Mouse (Mus musculus): Measurements from ENCODE around the gene Cldn15. TPM values are rescaled to one million over a fixed set of nuclear protein-coding genes. Genes with fewer than 3 reads are reported as not detected.

The Cldn15 gene
- total and polyA plus RNA-seq, 3 experiments: 1.2 to 2.1 TPM; not detected in 1

DNA sequence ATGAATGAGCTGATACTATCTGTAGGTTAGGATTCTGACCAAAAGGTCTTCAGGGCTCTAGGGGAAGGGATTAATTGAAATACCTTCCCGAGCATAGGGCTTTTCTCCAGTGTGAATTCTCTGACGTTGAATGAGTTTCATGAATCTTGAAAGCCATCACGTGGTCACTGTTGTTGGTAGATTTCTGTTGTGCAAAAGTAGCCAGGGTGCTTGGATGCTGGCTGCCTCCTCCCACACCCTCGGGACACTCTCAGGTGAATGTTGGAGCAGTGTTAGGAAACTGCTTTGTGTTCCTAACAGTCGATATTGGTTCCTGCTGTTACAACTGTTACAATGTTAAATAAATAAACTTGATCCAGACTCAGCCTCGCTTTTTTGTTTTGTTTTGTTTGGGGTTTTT lies 29.7 kb upstream of the Cldn15 start:
- Histone ChIP-seq H3K4me3 (ENCODE audit: control insufficient read depth in 1 of 2, insufficient read depth in 1 of 2, low read depth in 2 of 2, low read length in 2 of 2) (no peak overlapping the region), H3K27me3 (ENCODE audit: control insufficient read depth in 1 of 2, insufficient read depth in 2 of 2, low read length in 2 of 2) (no peaks in the 10 kb centered on the region), H3K79me2 (ENCODE audit: control insufficient read depth, insufficient read depth, low read length, poor library complexity) (no peaks in the 10 kb centered on the region), H3K9ac (ENCODE audit: control insufficient read depth, low read depth, low read length, poor library complexity, severe bottlenecking) (no peak overlapping the region), H3K9me3 (replicated peaks; ENCODE audit: insufficient read depth, low read length) (no peaks in the 10 kb centered on the region), H3K27ac (ENCODE audit: control insufficient read depth, low read depth, low read length) (no peak overlapping the region), H3K36me3 (ENCODE audit: control insufficient read depth in 1 of 2, insufficient read depth in 2 of 2, low read length in 2 of 2) (no peaks in the 10 kb centered on the region; a peak in 2 of 4 replicates), H3K4me1 (ENCODE audit: control insufficient read depth in 1 of 2, insufficient read depth in 2 of 2, low read length in 2 of 2) (no peaks in the 10 kb centered on the region)
- no peak for DNase-seq (ENCODE audit: low read depth, low spot score)
- no peak for TF ChIP-seq MYB (IDR thresholded peaks at IDR 0.05; ENCODE audit: low read depth, low read length)
- TF ChIP-seq RCOR1 (IDR thresholded peaks at IDR 0.05; ENCODE audit: low read depth, low read length): no peak
- TF ChIP-seq POLR2AphosphoS2 (IDR thresholded peaks at IDR 0.05; ENCODE audit: low read length): no peak
- TF ChIP-seq GABPA (IDR thresholded peaks at IDR 0.05; ENCODE audit: low read depth, low read length): no peak
- TF ChIP-seq ELF1 (IDR thresholded peaks at IDR 0.05; ENCODE audit: low read depth, low read length): no peak
- TF ChIP-seq POLR2A (IDR thresholded peaks at IDR 0.05; ENCODE audit: control insufficient read depth in 1 of 2, insufficient read depth in 1 of 2, low read depth in 1 of 2, low read length in 2 of 2, poor library complexity in 1 of 2): no peak
- TF ChIP-seq MYC (IDR thresholded peaks at IDR 0.05; ENCODE audit: low read depth, low read length): no peak
- TF ChIP-seq POLR2AphosphoS5 (IDR thresholded peaks at IDR 0.05; ENCODE audit: borderline replicate concordance, low read depth, low read length): no peak

DNA sequence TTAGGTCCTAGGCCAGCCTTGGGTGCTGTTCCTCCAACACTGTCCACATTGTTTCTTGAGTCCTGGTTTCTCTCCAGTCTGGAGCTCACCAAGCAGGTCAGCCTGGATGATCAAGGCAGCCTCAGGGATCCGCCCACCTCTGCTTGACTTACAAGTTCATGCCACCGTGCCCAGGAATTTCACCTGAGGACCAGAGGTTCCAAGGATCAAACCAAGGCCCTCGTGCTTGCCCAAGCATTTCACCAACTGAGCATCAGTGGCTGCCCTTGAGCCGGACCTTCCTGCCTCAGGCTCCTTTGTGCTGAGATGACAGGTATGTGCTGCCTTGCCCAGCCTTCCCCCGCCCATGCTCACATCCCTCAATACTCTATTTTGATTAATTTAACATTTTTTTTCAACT lies 28.8 kb upstream of the Cldn15 start:
- Histone ChIP-seq H3K36me3 (ENCODE audit: control insufficient read depth in 1 of 2, insufficient read depth in 2 of 2, low read length in 2 of 2) (no peaks in the 10 kb centered on the region; a peak in 2 of 4 replicates), H3K27ac (ENCODE audit: control insufficient read depth, low read depth, low read length) (no peak overlapping the region), H3K4me3 (ENCODE audit: control insufficient read depth in 1 of 2, insufficient read depth in 1 of 2, low read depth in 2 of 2, low read length in 2 of 2) (no peak overlapping the region), H3K4me1 (ENCODE audit: control insufficient read depth in 1 of 2, insufficient read depth in 2 of 2, low read length in 2 of 2) (no peaks in the 10 kb centered on the region), H3K79me2 (ENCODE audit: control insufficient read depth, insufficient read depth, low read length, poor library complexity) (no peaks in the 10 kb centered on the region), H3K9ac (ENCODE audit: control insufficient read depth, low read depth, low read length, poor library complexity, severe bottlenecking) (no peak overlapping the region), H3K27me3 (ENCODE audit: control insufficient read depth in 1 of 2, insufficient read depth in 2 of 2, low read length in 2 of 2) (no peaks in the 10 kb centered on the region), H3K9me3 (replicated peaks; ENCODE audit: insufficient read depth, low read length) (no peaks in the 10 kb centered on the region)
- no peak for DNase-seq (ENCODE audit: low read depth, low spot score)
- TF ChIP-seq SMC3 (IDR thresholded peaks at IDR 0.05; ENCODE audit: low read depth, low read length) (no peak), RCOR1 (IDR thresholded peaks at IDR 0.05; ENCODE audit: low read depth, low read length) (no peak), TAL1 (IDR thresholded peaks at IDR 0.05; ENCODE audit: low read length) (no peak), POLR2AphosphoS2 (IDR thresholded peaks at IDR 0.05; ENCODE audit: low read length) (no peak), MXI1 (IDR thresholded peaks at IDR 0.05; ENCODE audit: low read depth, low read length) (no peak), MEF2A (IDR thresholded peaks at IDR 0.05; ENCODE audit: extremely low read depth, insufficient replicate concordance, low read depth, low read length, poor library complexity, severe bottlenecking) (no peak), ZMIZ1 (IDR thresholded peaks at IDR 0.05; ENCODE audit: low read depth, low read length) (no peak), ZKSCAN1 (IDR thresholded peaks at IDR 0.05; ENCODE audit: low read depth, low read length) (no peak), ELF1 (IDR thresholded peaks at IDR 0.05; ENCODE audit: low read depth, low read length) (no peak), ZNF384 (IDR thresholded peaks at IDR 0.05; ENCODE audit: low read depth, low read length) (no peak), TCF12 (IDR thresholded peaks at IDR 0.05; ENCODE audit: low read depth, low read length) (no peak), MYB (IDR thresholded peaks at IDR 0.05; ENCODE audit: low read depth, low read length) (no peak), BHLHE40 (IDR thresholded peaks at IDR 0.05; ENCODE audit: borderline replicate concordance, low read depth, low read length) (no peak), HCFC1 (IDR thresholded peaks at IDR 0.05; ENCODE audit: low read depth, low read length) (no peak), SIN3A (IDR thresholded peaks at IDR 0.05; ENCODE audit: low read length) (no peak), CHD2 (IDR thresholded peaks at IDR 0.05; ENCODE audit: low read length) (no peak)

All from MEL (cell line).